Mouse (Mus musculus) spleen, postnatal 36 days (tissue): ENCODE results near the gene Tex19.2.

Experiments
- DNase-seq, 2 experiments: peaks; one replicate each; pipeline ENCODE4 v3.0.0; 2022; ENCODE audit warnings: low spot score in 2 of 2, mixed read lengths in 1 of 2

The Tex19.2 gene

DNA sequence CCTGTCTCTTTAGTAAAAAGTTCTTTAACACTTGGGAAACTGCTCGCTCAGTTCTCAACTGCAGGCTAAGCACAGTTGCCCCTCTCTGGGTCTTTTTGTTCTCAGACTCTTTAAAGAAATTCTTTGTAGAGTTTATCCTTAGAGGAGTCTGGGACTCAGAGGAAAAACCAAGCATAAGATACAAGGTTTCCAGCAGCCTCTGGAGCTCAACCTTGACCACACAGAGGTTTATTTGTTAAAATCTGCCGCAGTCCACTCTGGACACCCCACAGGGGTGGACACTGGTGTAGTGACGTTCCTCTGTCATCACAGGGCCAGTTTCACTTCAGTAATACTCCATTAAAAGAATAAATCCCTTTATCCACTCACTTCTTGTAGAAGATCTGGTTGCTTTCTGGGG lies at the start of gene Tex19.2:
TSS of gene Tex19.2 (minus strand) at position 101 of the 400 bp plus-strand sequence.
- no peak for DNase-seq

DNA sequence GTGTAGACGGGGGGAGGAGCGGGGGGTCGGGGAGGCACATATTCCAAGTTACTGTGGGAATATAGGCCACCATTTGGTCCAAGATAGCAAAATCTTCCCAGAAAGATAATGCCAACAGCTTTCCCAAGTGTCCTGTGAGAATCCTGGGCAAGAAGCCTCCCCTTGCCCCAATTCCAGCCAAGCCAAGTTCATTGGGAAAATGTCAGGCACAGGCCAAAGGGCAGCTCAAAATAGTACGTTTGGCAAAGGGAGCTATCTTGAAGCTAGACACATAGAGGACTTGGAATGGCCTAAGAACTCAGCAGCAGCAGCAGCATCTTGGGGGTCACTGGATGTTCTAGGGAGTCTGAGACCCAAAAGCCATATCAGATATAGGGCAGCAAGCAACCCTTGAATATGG lies 45.3 kb upstream of the Tex19.2 start:
- no peak for DNase-seq

DNA sequence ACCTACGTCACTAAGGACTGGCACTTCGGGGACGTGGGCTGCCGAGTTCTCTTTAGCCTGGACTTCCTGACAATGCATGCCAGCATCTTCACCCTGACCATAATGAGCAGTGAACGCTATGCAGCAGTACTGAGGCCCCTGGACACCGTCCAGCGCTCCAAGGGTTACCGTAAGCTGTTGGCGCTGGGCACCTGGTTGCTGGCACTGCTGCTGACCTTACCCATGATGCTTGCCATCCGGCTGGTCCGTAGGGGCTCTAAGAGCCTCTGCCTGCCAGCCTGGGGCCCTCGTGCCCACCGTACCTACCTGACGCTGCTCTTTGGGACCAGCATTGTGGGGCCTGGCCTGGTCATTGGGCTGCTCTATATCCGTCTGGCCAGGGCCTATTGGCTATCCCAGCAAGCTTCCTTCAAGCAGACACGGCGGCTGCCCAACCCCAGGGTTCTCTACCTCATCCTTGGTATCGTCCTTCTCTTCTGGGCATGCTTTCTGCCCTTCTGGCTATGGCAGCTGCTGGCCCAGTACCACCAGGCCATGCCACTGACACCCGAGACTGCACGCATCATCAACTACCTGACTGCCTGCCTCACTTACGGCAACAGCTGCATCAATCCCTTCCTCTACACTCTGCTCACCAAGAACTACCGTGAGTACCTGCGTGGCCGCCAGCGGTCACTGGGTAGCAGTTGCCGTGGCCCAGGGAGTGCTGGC lies 42.3 kb upstream of the Tex19.2 start:
- no peak for DNase-seq

DNA sequence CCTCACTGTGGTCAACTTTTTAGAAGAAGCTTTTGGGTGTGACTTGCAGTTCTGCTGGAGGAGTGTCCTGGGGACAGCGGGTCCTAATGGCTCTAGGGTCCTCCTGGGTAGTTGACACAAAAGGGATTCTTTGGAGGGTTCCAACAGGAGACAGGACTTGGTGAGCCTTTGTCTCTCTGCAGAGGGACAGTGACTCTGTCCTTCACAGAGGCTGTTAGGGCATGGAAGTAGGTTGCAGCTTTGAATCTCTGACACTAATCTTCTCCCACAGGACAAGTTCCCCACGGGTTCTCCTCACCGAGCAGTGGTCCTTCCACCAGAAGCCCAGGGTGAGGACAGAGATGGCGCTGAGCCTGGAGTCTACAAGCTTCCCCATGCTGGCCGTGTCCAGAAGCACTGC lies 41.5 kb upstream of the Tex19.2 start, which contains the start of gene Uts2r:
TSS of gene Uts2r (plus strand) at position 301 of the 400 bp plus-strand sequence.
- no peak for DNase-seq

DNA sequence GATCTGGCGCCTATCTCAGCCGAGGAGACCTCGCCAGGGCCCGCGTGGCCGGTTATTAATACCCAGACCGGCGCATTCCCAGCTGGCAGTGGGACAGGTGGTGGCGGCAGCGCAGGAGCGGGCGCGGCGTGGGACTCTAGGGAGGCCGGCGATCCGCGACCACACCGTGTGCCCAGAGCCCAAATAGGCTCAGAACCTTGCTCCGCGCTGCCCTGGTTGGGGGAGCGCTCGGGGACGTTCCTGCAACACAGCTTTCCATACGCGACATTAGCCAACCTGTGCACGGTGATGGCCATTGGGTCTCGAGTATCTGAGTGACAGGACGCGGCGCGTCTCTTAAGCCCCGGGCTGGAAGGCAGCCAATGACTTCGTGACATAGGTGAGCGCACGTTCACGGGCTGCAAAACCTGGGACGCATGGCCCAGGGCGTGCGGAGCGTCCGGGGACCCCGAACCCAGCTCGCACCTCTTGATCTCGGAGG lies 38.0 kb upstream of the Tex19.2 start:
- no peak for DNase-seq

DNA sequence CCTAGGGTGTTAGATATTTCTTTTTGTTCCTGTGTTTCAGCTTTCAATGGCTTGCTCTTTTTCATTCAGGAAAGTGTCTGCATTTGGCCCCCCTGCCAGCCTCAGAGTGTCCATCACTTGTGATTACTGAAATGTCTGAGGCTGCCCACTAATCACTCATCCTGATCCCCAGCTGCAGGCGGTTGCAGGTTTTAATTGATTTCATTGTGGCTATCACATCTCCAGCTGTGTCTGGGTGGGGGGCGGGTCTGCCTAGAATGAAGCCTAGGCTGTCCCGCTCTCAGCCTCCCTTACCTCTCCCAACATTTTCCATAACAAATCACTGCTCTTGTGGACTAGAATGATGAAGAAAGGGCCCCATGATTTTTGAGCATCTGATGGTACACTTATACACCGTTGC lies 35.7 kb upstream of the Tex19.2 start:
- DNase-seq, result no peak

DNA sequence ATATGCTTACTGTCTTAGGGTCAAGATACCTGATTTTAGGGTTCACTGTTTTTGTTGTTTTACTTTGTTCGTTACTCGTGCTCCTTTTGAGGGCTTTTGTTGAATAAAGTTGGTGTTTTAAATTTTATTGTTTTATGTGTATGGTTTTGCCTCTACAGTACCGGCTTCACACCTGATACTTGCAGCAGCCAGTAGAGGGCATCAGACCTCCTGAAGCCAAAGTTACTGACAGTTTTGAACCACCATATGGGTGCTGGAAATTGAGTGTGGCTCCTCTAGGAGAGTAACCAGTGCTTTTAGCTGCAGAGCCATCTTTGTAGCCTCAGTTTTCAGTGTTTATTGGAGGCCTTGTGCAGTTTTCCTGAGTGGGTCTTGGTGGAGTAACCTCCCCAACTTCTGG lies 29.7 kb upstream of the Tex19.2 start:
- no peak for DNase-seq

DNA sequence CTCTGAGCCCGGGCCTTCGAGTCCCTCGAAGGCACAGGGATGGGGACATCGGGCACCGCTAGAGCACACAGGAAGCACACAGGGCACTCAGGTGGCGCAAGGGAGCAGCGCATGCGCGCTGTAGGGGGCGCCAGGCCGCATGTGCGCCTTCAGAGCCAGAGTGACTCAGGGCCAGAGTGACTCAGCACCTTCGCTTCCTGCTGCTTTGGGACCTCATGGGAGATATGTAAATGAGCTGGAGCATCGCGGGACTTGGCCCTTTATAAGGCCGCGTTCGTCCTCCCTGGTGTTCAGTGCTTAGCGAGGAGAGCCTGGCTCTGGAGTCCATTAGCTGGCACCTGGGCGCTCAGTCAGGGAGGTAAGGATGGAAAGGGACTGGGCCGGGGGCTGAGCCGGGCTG lies 27.4 kb upstream of the Tex19.2 start, which contains the start of gene Tex19.1:
TSS of gene Tex19.1 (plus strand) at position 279 of the 400 bp plus-strand sequence.
- DNase-seq, result no peak

DNA sequence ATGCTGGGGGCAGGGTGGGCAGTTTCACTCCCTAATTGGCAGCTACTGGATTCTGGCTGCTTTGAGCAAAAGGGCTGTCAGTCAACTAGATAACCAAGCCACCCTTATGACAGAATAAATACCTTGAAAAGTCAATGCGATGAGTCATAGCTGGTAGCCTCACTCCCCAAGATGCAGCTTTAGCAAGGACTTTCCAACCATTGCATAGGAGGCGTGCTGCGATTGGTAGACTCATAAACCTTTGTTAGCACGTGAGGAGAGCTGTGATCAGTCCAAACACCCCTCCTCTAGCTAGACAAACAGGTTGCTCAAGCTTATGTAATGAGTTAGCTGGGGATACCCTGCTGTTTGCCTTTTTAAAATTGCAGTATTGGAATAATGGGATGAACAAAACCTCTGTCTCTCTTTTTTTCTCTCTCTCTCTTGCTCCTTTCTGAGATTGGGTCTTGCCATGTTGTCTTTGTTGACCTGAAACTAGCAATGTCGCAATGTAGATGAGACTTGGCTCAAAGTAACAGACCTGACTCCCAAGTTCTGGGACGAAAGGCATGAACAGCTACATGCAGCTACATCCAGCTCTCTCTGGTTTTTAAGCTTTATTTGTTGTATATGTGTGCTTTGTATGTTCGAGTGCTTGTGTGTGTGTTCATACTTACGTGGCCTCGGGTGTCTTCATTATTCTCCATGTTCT lies 25.0 kb upstream of the Tex19.2 start:
- no peak for DNase-seq

DNA sequence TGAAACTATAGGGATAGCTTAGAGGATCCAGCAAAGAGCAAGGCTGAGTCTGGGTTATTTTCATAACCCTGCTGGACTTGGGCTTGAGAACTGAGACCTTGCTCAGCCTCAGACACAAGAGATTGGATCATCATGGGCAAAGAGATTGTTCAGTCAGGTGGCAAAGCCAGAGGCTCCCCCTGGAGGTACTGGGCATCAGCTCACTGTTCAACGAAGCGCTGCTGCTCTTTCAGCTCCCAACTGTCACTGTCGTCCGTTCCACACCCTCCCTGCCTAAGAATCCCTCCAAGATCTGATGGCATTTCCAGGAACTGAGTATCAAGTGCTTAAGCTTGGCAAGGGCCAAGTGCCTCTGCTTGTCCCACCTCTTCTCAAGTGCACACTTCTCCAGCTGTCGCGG lies 20.3 kb upstream of the Tex19.2 start:
- DNase-seq, result no peak

DNA sequence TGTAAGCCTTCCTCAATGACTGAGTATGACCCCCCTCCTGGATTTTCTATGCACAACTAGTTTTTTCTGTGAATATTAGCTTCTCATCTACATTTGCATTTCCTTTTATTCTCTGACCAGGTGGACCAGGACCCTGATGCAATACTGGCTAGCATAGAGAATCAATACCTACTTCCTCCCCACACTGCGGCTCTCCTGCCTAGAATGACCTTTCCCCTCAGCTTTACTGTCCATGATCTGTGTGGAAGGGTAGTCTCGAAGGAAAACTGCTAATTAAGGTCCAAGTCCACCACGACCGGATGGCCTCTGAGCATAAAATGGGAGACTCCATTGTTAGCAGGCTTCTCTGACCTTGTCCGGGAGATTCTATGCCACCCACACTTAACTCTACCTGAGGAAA lies 19.2 kb upstream of the Tex19.2 start:
- no peak for DNase-seq

DNA sequence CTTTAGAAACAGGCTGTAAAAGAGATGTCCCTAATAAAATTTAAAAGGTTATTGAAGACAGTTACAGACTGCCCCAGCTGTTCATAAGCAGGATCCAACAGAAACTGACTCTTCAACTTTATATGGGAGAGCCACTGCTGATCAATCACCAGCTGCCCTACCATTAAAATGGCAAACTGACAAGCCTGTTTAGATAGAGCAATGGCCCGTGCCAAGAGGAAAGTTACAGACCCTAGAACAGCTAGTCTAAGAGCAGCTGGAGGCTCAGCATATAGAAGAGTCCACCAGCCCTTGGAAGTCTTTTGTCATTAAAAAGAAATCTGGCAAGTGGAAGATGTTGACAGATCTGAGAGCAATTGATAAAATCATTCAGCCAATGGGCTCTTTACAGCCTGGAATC lies 16.1 kb upstream of the Tex19.2 start:
- DNase-seq, result no peak

DNA sequence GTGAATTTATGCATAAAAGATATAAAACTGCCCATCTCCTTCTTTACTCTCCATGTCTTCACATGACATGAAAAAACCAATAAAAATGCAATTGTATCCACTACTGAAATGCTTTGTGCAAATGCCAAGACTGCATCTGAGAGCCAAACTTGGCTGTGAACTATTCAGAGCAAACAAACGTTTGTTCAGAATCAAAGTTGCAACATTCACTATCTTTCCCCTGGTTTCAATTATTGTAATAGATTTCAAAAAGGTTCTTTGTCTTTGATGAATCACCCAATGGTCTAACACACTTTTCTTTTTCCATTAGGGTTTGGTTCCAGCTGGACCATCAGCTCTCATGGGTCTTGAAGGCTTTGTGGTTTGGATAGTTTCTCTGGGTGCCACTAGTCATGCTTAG lies 11.1 kb upstream of the Tex19.2 start:
- DNase-seq, result no peak

DNA sequence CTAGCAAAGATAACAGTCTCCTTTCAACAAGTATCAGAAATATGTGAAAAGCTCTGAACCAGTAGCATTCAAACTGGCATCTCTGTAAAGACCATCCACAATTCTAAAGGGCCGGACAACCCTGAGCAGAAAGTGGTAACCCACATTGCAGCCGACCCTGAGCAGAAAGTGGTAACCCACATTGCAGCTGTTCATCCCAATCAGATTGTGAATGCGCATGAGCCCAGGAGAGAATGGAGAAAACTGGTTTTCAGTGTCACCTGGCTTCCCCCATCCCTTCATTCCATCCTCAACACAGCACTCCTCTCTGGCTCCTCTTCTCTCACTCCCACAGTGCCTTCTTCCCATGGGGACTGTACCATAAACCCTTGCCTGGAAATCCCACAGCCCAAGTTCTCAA lies 9.0 kb upstream of the Tex19.2 start:
- DNase-seq, result no peak

DNA sequence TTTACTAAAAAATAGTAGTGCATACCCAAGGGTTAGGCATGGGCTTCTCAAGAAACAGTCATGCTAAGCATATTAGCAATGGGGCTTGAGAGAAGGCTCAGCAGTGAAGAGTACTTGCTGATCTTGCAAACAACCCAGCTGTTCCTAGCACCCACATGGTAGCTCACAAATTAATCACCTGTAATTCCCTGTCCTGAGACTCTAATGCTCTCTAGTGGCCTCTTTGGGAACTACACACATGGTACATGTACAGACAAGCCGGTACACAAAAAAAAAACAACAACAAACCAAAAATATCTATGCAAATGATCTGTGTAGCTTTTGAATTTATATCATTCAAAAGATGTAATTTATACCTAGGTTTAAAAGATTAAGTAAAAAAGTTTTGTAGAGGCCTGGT lies 7.9 kb upstream of the Tex19.2 start:
- no peak for DNase-seq

DNA sequence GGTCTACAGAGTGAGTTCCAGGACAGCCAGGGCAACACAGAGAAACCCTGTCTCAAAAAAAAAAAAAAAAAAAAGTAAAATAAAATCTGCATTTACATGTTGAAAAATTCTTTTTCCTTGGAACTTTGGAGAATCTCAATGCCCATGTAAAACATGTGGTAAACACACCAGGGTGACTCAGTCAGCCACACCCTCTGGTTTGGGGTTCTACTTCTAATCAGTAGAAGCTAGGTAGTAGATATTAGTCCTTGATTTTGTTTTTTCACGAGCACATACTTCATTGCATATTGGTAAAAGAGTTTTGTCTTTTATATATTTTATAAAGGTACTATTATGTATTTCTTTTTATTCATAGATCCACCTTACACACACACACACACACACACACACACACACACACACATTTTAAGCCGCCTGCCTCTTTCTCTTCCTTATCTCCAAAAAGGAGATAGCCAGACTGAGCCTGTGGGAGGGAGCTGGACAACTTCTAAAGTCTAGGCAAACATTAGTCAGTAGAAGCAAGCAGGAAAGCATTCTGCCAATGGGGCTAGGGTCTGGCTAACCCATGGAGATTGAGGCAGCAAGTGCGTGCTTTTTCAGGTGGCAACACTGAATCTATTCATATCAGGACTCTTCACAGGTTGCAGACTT lies 7.2 kb upstream of the Tex19.2 start:
- DNase-seq, result no peak

DNA sequence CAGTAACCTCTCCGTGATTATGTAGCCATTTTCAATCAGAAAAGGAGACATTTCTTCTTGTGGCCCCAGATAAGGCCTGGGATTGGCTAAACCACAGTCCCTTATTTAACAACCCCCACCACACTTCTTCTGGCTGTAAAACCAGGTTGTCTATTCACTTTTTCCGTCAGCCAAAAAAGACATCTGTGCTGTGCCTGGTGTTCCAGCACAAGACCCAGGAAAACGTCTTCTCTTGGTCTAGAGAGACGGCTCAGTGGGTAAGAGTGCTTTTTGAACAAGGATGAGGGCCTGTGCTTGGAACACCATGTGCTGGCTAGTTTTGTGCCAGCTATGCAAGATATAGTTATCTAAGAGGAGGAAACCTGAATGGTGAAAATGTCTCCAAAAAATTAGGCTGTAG lies 5.0 kb upstream of the Tex19.2 start:
- DNase-seq, result no peak

DNA sequence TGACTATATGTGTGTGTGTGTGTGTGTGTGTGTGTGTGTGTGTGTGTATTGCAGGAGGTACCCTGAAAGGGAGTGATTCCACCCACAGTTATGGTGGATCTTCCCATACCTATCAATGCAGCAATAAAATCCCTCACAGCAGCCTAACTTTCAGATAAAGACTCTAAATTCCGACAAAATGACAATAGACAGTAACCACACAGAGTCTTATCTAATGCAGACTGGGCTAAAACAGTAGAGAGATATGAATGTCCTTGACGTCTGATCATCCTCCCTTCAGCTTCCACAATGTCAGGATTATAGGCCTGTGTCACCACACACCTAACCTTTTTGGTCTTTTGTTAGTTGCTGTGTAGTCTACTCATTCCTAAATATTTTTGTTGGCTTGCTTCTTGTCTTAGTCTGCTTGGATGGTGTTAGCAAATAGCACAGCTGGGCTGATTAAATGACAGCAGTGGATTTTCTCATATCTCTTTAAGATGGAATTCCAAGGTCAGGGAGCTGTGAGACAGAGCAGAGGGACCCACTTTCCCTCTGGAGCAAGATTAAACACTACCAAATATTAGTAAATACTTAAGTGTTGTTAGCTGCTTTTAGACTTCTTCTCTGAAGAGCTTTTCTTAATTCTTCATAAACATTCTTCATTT lies 3.7 kb upstream of the Tex19.2 start:
- no peak for DNase-seq

DNA sequence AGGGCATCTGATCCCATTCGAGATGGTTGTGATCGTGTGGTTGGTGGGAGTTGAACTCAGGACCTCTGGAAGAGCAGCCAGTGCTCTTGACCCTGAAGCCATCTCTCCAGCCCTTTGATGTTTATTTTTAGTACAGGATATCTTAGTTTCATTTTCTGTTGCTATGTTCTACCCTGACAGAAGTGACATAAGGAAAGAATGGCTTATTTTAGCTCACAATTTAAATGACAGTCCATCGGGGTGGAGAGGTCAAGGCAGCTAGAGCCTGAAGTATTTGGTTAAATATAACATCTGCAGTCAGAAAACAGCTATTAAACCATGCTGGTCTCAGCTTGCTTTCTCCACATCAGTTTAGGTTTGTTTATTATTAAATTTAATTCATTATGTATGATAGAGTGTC lies 2.7 kb upstream of the Tex19.2 start:
- no peak for DNase-seq

DNA sequence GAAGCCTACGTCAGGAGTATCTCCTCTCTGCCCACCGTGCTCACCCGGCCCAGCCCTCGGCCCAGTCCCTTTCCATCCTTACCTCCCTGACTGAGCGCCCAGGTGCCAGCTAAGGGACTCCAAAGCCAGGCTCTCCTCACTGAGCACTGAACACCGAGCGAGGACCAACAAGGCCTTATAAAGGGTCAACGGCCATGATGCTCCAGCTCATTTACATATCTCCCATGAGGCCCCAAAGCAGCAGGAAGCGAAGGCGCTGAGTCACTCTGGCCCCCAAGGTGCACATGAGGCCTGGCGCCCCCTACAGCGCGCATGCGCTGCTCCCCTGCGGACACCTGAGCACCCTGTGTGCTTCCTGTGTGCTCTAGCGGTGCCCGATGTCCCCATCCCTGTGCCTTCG lies 371 bp downstream of the Tex19.2 start:
- no peak for DNase-seq

DNA sequence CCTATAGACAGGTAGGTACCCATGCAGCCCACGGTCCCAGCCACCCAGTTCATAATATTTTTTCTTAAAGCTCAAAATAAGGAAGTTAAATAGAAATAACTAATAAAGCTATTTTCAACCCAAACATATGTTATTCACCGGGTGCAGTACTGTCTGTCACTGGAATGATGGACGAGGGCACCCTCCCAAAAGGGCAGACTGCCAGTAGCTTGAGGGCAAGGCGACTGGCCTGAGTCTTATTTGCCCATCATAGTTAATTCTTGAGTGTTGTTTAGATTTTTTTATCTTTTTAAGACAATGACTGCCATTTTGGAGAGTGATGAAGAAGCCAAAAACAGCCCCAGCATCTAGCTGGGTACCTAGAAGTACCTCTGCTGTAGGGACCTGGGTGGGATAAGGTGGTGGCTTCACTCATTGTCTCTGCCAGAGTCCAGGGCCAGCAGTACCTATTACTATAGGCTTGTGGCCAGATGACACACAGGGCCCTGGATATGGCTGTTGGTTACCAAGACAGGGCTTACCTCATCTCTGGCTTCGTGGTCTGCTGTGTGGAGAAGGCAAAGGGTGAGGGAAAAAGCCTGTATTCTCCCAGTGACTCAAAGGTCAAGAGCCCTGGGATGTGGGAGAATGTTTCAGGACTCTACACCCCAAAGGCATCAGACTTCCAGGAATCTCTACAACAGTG lies 6.2 kb downstream of the Tex19.2 start:
- DNase-seq, result no peak

DNA sequence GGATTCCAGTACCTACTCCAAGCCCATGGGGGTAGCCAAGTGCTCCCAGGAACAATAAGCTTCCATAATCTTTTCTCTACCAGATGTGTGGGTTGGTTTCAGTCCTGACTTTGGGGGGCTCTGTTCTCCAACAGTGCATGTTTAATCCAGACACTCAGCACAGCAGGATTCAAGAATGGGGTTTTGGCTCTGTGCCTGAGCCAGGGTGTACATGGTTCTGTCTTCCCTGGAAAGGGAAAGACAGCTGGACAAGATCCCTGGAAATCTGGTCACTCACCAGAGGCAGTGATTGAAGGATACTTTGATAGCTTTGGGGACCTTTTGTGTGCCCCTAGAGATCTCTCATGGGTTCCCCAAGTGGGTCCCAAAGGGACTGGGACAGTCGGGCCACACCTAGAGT lies 6.9 kb downstream of the Tex19.2 start:
- DNase-seq, result no peak
